Mouse (Mus musculus) MEL (cell line): Measurements from ENCODE around the gene Ccndbp1. TPM values are rescaled to one million over a fixed set of nuclear protein-coding genes. Genes with fewer than 3 reads are reported as not detected.

Source experiments
- DNase-seq: peaks from one replicate; pipeline ENCODE4 v3.0.0; 2011; ENCODE audit warnings: low read depth, low spot score
- H3K27ac ChIP-seq: 2 replicates; pipeline ENCODE4 v1.5.1; 2012; ENCODE audit warnings: low read depth, mild to moderate bottlenecking, control low read depth, low read length, moderate library complexity; ENCODE audit not compliant: control insufficient read depth
- H3K27me3 ChIP-seq, 2 experiments: fragments of 150-350 bp in 1 of 2; sonication (generic) in 1 of 2; 2 replicates each; pipeline ENCODE4 v1.6.1; 2012; ENCODE audit warnings: low read length in 2 of 2, mild to moderate bottlenecking in 2 of 2, improper control_type of control experiment in 1 of 2, moderate library complexity in 1 of 2; ENCODE audit not compliant: insufficient read depth in 2 of 2, control insufficient read depth in 1 of 2
- H3K36me3 ChIP-seq, 2 experiments: 2 replicates each; pipeline ENCODE4 v1.6.1; 2012 to 2014; ENCODE audit warnings: low read length in 2 of 2, improper control_type of control experiment in 1 of 2, inconsistent platforms in 1 of 2, mild to moderate bottlenecking in 1 of 2; ENCODE audit not compliant: insufficient read depth in 2 of 2, control insufficient read depth in 1 of 2
- H3K4me1 ChIP-seq, 2 experiments: fragments of 150-350 bp in 1 of 2; sonication (generic) in 1 of 2; 2 replicates each; pipeline ENCODE4 v1.6.1; 2012; ENCODE audit warnings: low read length in 2 of 2, improper control_type of control experiment in 1 of 2, mild to moderate bottlenecking in 1 of 2; ENCODE audit not compliant: insufficient read depth in 2 of 2, control insufficient read depth in 1 of 2
- H3K4me3 ChIP-seq, 2 experiments: fragments of 150-350 bp in 1 of 2; sonication (generic) in 1 of 2; 2 replicates each; pipeline ENCODE4 v1.5.1; 2012; ENCODE audit warnings: low read depth in 2 of 2, low read length in 2 of 2, mild to moderate bottlenecking in 2 of 2, moderate library complexity in 2 of 2, control low read depth in 1 of 2, improper control_type of control experiment in 1 of 2; ENCODE audit not compliant: control insufficient read depth in 1 of 2, insufficient read depth in 1 of 2
- H3K79me2 ChIP-seq: 2 replicates; pipeline ENCODE4 v1.6.1; 2012; ENCODE audit warnings: mild to moderate bottlenecking, low read length, moderate library complexity; ENCODE audit not compliant: control insufficient read depth, poor library complexity, insufficient read depth
- H3K9ac ChIP-seq: 2 replicates; pipeline ENCODE4 v1.6.1; 2012; ENCODE audit warnings: low read depth, mild to moderate bottlenecking, control low read depth, low read length, moderate library complexity; ENCODE audit not compliant: control insufficient read depth, poor library complexity, severe bottlenecking
- H3K9me3 ChIP-seq: fragments of 150-350 bp; sonication (generic); replicated peaks from 2 replicates; pipeline ENCODE4 v1.6.1; 2012; ENCODE audit warnings: mild to moderate bottlenecking, low read length, improper control_type of control experiment, moderate library complexity; ENCODE audit not compliant: insufficient read depth
- BHLHE40 ChIP-seq: IDR thresholded peaks from 2 replicates; pipeline ENCODE4 v1.6.1; 2012; ENCODE audit warnings: low read depth, mild to moderate bottlenecking, inconsistent platforms, low read length, improper control_type of control experiment, borderline replicate concordance
- CHD2 ChIP-seq: IDR thresholded peaks from 2 replicates; pipeline ENCODE4 v1.6.1; 2011; ENCODE audit warnings: low read length, improper control_type of control experiment
- CTCF ChIP-seq, 3 experiments: IDR thresholded peaks in 2 of 3; conservative IDR thresholded peaks in 1 of 3; 2 replicates each; pipeline ENCODE4 v1.5.1; 2011 to 2012; ENCODE audit warnings: low read length in 3 of 3, low read depth in 2 of 3, mild to moderate bottlenecking in 2 of 3, improper control_type of control experiment in 1 of 3, inconsistent platforms in 1 of 3, mixed read lengths in 1 of 3, moderate library complexity in 1 of 3; ENCODE audit not compliant: control insufficient read depth in 1 of 3, insufficient read depth in 1 of 3, poor library complexity in 1 of 3, severe bottlenecking in 1 of 3
- E2F4 ChIP-seq: IDR thresholded peaks from 2 replicates; pipeline ENCODE4 v1.6.1; 2011; ENCODE audit warnings: low read depth, low read length, improper control_type of control experiment, borderline replicate concordance
- ELF1 ChIP-seq: IDR thresholded peaks from 2 replicates; pipeline ENCODE4 v1.6.1; 2014; ENCODE audit warnings: low read depth, mild to moderate bottlenecking, inconsistent platforms, low read length, improper control_type of control experiment, moderate library complexity
- EP300 ChIP-seq, 2 experiments: IDR thresholded peaks; 2 replicates each; pipeline ENCODE4 v1.6.1; 2011; ENCODE audit warnings: improper control_type of control experiment in 2 of 2, low read length in 2 of 2, low read depth in 1 of 2, mild to moderate bottlenecking in 1 of 2
- ETS1 ChIP-seq: IDR thresholded peaks from 2 replicates; pipeline ENCODE4 v1.6.1; 2012; ENCODE audit warnings: low read depth, mild to moderate bottlenecking, inconsistent platforms, low read length, improper control_type of control experiment, moderate library complexity
- GABPA ChIP-seq: IDR thresholded peaks from 2 replicates; pipeline ENCODE4 v1.6.1; 2012; ENCODE audit warnings: low read depth, mild to moderate bottlenecking, inconsistent platforms, low read length, improper control_type of control experiment, moderate library complexity
- GATA1 ChIP-seq: IDR thresholded peaks from 2 replicates; pipeline ENCODE4 v1.6.1; 2011; ENCODE audit warnings: low read depth, low read length, improper control_type of control experiment
- MAX ChIP-seq: IDR thresholded peaks from 2 replicates; pipeline ENCODE4 v1.6.1; 2011; ENCODE audit warnings: low read length, improper control_type of control experiment
- MAZ ChIP-seq: IDR thresholded peaks from 2 replicates; pipeline ENCODE4 v1.6.1; 2012; ENCODE audit warnings: low read depth, mild to moderate bottlenecking, inconsistent platforms, low read length, improper control_type of control experiment
- NRF1 ChIP-seq: IDR thresholded peaks from 2 replicates; pipeline ENCODE4 v1.6.1; 2014; ENCODE audit warnings: low read depth, mild to moderate bottlenecking, inconsistent platforms, low read length, improper control_type of control experiment, moderate library complexity; ENCODE audit not compliant: poor library complexity, insufficient read depth, severe bottlenecking
- POLR2AphosphoS2 ChIP-seq: IDR thresholded peaks from 2 replicates; pipeline ENCODE4 v1.6.1; 2011; ENCODE audit warnings: low read length, improper control_type of control experiment
- POLR2AphosphoS5 ChIP-seq: IDR thresholded peaks from 2 replicates; pipeline ENCODE4 v1.6.1; 2012; ENCODE audit warnings: low read depth, borderline replicate concordance, mild to moderate bottlenecking, inconsistent platforms, low read length, moderate library complexity, mixed read lengths
- RAD21 ChIP-seq: IDR thresholded peaks from 2 replicates; pipeline ENCODE4 v1.6.1; 2011; ENCODE audit warnings: mild to moderate bottlenecking, low read depth, low read length, improper control_type of control experiment
- SMC3 ChIP-seq: IDR thresholded peaks from 2 replicates; pipeline ENCODE4 v1.6.1; 2011; ENCODE audit warnings: low read depth, low read length, improper control_type of control experiment
- TAL1 ChIP-seq: IDR thresholded peaks from 2 replicates; pipeline ENCODE4 v1.6.1; 2012; ENCODE audit warnings: mild to moderate bottlenecking, inconsistent platforms, low read length, moderate library complexity, mixed read lengths
- TCF12 ChIP-seq: IDR thresholded peaks from 2 replicates; pipeline ENCODE4 v1.6.1; 2014; ENCODE audit warnings: low read depth, mild to moderate bottlenecking, inconsistent platforms, low read length, improper control_type of control experiment, moderate library complexity
- USF2 ChIP-seq, 2 experiments: IDR thresholded peaks; 2 replicates each; pipeline ENCODE4 v1.6.1; 2011 to 2012; ENCODE audit warnings: improper control_type of control experiment in 2 of 2, low read length in 2 of 2, borderline replicate concordance in 1 of 2, inconsistent platforms in 1 of 2, low read depth in 1 of 2, mild to moderate bottlenecking in 1 of 2; ENCODE audit not compliant: insufficient read depth in 1 of 2
- ZKSCAN1 ChIP-seq: IDR thresholded peaks from 2 replicates; pipeline ENCODE4 v1.6.1; 2012; ENCODE audit warnings: low read depth, mild to moderate bottlenecking, inconsistent platforms, low read length, improper control_type of control experiment, moderate library complexity
- ZMIZ1 ChIP-seq: IDR thresholded peaks from 2 replicates; pipeline ENCODE4 v1.6.1; 2012; ENCODE audit warnings: low read depth, mild to moderate bottlenecking, inconsistent platforms, low read length, improper control_type of control experiment, moderate library complexity
- polyA plus RNA-seq, 2 experiments: library from polyadenylated mRNA; stranded (reverse) in 1 of 2; unstranded in 1 of 2; fragments of >175 nt in 1 of 2; fragments of >200 nt in 1 of 2; gene quantifications; 2 replicates each; pipeline versions ENCODE4 v1.2.1 to v1.2.4; 2012; ENCODE audit warnings: low replicate concordance in 2 of 2, low read depth in 1 of 2; ENCODE audit not compliant: insufficient read length in 2 of 2, insufficient read depth in 1 of 2, missing spikeins in 1 of 2
- total RNA-seq: library from RNA; depleted of rRNA; stranded (reverse); fragments of 300-350 nt; gene quantifications from 2 replicates; pipeline ENCODE4 v1.2.3, GENCODE M21; 2012

Ccndbp1 gene
- total and polyA plus RNA-seq, 3 experiments = 25.7 to 250 (median 26.1) TPM

DNA sequence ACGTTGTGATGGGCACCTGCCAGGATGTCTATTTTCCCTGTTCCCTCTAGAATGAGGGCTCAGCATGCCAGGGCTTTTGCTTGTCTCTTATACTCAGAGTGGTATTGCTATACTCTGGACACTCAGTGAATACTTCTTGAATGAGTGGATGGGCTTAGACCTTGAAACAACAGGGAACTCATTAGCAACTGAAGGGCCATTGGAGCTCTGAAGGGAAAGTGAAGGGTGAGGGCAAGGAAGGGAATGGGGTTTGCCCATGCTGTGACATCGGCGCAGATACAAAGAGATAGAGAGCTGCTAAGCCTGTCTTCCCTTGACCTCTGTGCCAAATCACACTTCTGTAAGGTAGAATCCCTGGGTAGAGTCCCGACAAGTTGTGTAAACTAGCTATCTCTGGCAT, 37.5 kb downstream of the Ccndbp1 start:
- no peaks in the 10 kb centered on the region for H3K4me1 ChIP-seq
- H3K4me3 ChIP-seq = no peak overlapping the region
- H3K79me2 ChIP-seq = no peaks in the 10 kb centered on the region
- no peak for DNase-seq
- no peaks in the 10 kb centered on the region for H3K9me3 ChIP-seq
- H3K36me3 ChIP-seq = no peaks in the 10 kb centered on the region
- H3K9ac ChIP-seq = no peak overlapping the region
- peaks cover 0 to 1% of the 10 kb centered on the region in 2 experiments; a peak in 1 of 4 replicates for H3K27me3 ChIP-seq
- no peak overlapping the region for H3K27ac ChIP-seq
- no peak for TF ChIP-seq RAD21
- TF ChIP-seq MAX = no peak
- TF ChIP-seq POLR2AphosphoS2 = no peak
- TF ChIP-seq USF2 (IDR thresholded peaks at IDR 0.05; ENCODE audit: borderline replicate concordance in 1 of 2, insufficient read depth in 1 of 2, low read depth in 1 of 2, low read length in 2 of 2) = no peak
- no peak for TF ChIP-seq EP300 (IDR thresholded peaks at IDR 0.05; ENCODE audit: low read depth in 1 of 2, low read length in 2 of 2)
- no peak for TF ChIP-seq GATA1
- TF ChIP-seq ELF1 = no peak
- no peak for TF ChIP-seq TCF12
- TF ChIP-seq, all 39 proteins: peak for 0

DNA sequence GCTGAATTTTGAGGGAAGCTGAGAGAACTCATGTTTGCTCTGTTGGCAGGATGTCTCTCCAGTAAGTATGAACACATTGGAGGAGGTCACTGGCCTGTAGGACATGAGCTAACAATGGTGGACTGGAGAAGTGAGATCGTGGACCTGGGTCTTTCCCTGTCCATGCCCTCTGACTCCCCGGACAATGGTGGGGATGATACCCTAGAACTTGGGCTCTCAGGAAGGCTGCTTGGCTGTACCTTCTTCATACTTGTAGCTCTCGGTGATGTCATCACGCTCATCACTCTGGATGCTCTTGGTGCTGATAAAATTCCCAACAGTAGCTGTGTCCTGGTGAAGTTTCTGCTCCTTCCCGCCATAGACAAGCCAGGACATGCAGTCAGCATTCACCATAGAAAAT, 44.0 kb downstream of the Ccndbp1 start:
- no peak overlapping the region for H3K4me3 ChIP-seq
- H3K27ac ChIP-seq = no peak overlapping the region
- no peak overlapping the region for H3K9ac ChIP-seq
- peaks cover 20 to 28% of the 10 kb centered on the region in 2 experiments for H3K4me1 ChIP-seq
- DNase-seq = no peak
- H3K36me3 ChIP-seq = peaks cover 0 to 16% of the 10 kb centered on the region in 2 experiments; a peak in 2 of 4 replicates
- TF ChIP-seq CTCF (IDR thresholded peaks at IDR 0.05 in 2 of 3, conservative IDR thresholded peaks at IDR 0.05 in 1 of 3; ENCODE audit: control insufficient read depth in 1 of 3, insufficient read depth in 1 of 3, low read depth in 2 of 3, low read length in 3 of 3, poor library complexity in 1 of 3, severe bottlenecking in 1 of 3) = no peak
- no peak for TF ChIP-seq POLR2AphosphoS5
- no peak for TF ChIP-seq BHLHE40
- no peak for TF ChIP-seq ZKSCAN1
- TF ChIP-seq E2F4 = no peak
- TF ChIP-seq TAL1 = no peak
- TF ChIP-seq GATA1 = no peak
- no peak for TF ChIP-seq MAX
- no peak for TF ChIP-seq MAZ
- TF ChIP-seq CHD2 = no peak
- no peak for TF ChIP-seq GABPA
- TF ChIP-seq SMC3 = no peak
- no peak for TF ChIP-seq NRF1
- TF ChIP-seq USF2 (IDR thresholded peaks at IDR 0.05; ENCODE audit: borderline replicate concordance in 1 of 2, insufficient read depth in 1 of 2, low read depth in 1 of 2, low read length in 2 of 2) = no peak
- no peak for TF ChIP-seq ETS1
- TF ChIP-seq ZMIZ1 = no peak
- no peaks in the 10 kb centered on the region for H3K79me2 ChIP-seq
- H3K9me3 ChIP-seq = no peaks in the 10 kb centered on the region
- no peaks in the 10 kb centered on the region for H3K27me3 ChIP-seq
